Mouse (Mus musculus): ENCODE measurements around the gene Bahd1.

- TF ChIP-seq POLR2A (IDR thresholded peaks at IDR 0.05; ENCODE audit: control insufficient read depth, low read depth, low read length) (no peak), CTCF (IDR thresholded peaks at IDR 0.05; ENCODE audit: control insufficient read depth, insufficient read depth, insufficient replicate concordance, low read depth, low read length) (no peak)
These were observed 63.0 kb downstream of the Bahd1 start for GRCm38 (mm10) chr2:118963007-118963675.
